Mouse (Mus musculus): ENCODE measurements around the gene Sgcd. TPM values are rescaled to one million over a fixed set of nuclear protein-coding genes. Genes with fewer than 3 reads are reported as not detected.
"Not testable (repeated sequence)": the region's sequence is repeated elsewhere in the genome, so short reads cannot be mapped to it uniquely, and the experiment has no call there.

The Sgcd gene
- polyA plus RNA-seq, 1 experiment from 2014 or later, result 9.1 TPM

DNA sequence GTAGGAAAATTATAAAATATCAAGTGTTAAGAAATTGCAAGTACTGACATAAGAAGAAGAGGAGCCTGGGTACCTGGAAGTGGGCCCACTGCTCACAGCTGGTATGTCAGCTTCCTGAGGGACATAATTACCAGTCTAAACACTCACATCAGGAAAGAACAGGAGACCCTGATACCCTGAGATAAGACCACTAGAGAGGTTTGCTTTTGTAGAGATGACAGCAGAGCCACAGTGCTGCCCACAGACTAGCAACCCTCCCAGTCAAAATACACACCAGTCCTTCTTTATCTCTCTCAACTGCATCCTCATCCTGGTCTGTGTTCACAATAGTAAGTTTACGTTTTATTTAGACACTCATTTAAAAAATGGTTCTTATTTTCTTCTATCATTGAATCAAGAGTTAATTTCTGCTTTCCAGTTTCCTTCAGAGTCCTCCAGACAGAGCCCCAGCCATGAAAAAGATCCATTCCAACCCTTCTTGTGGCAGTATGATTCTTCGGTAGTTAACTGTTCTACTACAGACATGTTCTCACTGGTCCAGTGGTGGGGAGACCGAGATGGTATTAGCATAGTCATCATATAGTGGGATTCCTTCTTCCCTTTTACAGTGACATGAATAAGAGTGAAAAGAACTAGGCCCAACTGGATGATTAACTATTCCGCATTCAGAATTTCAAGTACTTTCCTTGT is 211.4 kb downstream of the Sgcd start:
- Histone ChIP-seq H3K27me3 (no peaks in the 10 kb centered on the region), H3K4me1 (replicated peaks) (no peaks in the 10 kb centered on the region)
- WGBS, result 81% methylated on average over 4 of the region's 4 CpGs

DNA sequence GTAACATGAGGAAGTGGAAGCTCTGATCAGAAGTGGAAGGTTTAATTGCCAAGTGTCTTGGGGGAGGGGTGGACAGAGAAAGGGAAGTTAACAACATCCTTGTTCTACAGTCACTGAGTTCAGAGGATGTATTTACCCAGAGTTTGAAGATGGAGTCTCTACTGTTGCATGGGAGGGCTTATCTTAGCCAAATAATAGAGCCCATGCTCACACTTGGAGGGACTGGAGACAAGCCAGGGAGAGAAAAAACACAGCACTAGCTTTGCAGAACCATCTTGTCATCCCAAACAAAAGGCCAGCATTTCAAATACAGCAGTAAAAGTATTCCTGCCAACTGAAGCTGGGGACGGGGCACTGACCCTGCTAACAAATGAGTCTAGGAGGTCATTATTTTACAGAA is 212.8 kb downstream of the Sgcd start:
- no peak for ATAC-seq (ENCODE audit: insufficient number of reproducible peaks, insufficient read depth, low FRiP score, low TSS enrichment, low read depth)
- WGBS, result 72% methylated on average over 1 of the region's 1 CpGs
- Histone ChIP-seq H3K27ac (no peak overlapping the region), H3K4me3 (replicated peaks) (no peak overlapping the region), H3K36me3 (no peaks in the 10 kb centered on the region), H3K4me2 (no peak overlapping the region), H3K9ac (replicated peaks) (no peak overlapping the region), H3K9me3 (no peaks in the 10 kb centered on the region), H3K4me1 (replicated peaks) (no peaks in the 10 kb centered on the region), H3K27me3 (no peaks in the 10 kb centered on the region)

More for the DNA sequence above, 211.4 kb downstream of the Sgcd start:
- H3K4me2 ChIP-seq, result no peak overlapping the region
- no peaks in the 10 kb centered on the region for H3K9me3 ChIP-seq
- no peak overlapping the region for H3K9ac ChIP-seq (replicated peaks)
- no peak for ATAC-seq (ENCODE audit: insufficient number of reproducible peaks, insufficient read depth, low FRiP score, low TSS enrichment, low read depth)
- no peak overlapping the region for H3K27ac ChIP-seq
- H3K4me3 ChIP-seq (replicated peaks), result no peak overlapping the region
- H3K36me3 ChIP-seq, result no peaks in the 10 kb centered on the region

DNA sequence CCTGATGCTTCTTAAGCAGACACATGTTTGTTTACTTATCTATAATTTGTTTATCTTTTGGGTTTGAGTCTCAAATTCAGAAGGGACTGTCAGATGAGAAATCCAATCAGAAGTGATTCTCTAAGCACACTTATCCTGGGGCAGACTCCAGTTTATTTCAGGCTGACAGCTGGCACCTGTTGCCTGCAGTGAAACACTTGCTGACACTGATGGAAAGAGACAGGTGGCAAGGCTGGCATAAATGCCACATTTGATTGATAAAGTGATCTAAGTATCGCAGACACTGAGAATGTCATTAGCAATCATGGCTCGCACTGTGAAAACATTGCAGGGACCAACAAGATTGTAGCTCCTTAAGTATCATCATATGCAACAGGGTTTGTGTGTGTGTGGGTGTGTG is 222.9 kb downstream of the Sgcd start:
- H3K27ac ChIP-seq, result no peak overlapping the region
- H3K9ac ChIP-seq (replicated peaks), result no peak overlapping the region
- no peak overlapping the region for H3K4me3 ChIP-seq (replicated peaks)
- H3K4me2 ChIP-seq, result no peak overlapping the region
- H3K27me3 ChIP-seq, result no peaks in the 10 kb centered on the region
- ATAC-seq (ENCODE audit: insufficient number of reproducible peaks, insufficient read depth, low FRiP score, low TSS enrichment, low read depth), result no peak
- H3K4me1 ChIP-seq (replicated peaks), result no peaks in the 10 kb centered on the region
- WGBS, result 79% methylated on average over 2 of the region's 2 CpGs
- no peaks in the 10 kb centered on the region for H3K9me3 ChIP-seq
- no peaks in the 10 kb centered on the region for H3K36me3 ChIP-seq

DNA sequence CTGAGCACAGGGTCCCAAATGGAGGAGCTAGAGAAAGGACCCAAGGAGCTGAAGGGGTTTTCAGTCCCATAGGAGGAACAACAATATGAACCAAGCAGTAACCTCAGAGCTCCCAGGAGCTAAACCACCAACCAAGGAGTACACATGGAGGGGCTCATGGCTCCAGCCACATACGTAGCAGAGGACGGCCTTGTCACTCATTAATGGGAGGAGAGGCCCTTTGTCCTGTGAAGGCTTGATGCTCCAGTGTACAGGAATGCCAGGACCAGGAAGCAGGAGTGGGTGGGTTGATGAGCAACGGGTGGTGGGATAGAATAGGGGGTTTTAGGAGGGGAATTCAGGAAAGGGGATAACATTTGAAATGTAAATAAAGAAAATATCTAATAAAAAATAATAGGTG is 225.2 kb downstream of the Sgcd start:
- H3K27ac ChIP-seq; H3K9ac ChIP-seq (replicated peaks); H3K27me3 ChIP-seq; ATAC-seq (ENCODE audit: insufficient number of reproducible peaks, insufficient read depth, low FRiP score, low TSS enrichment, low read depth); H3K9me3 ChIP-seq; H3K36me3 ChIP-seq; H3K4me2 ChIP-seq; H3K4me3 ChIP-seq (replicated peaks); H3K4me1 ChIP-seq (replicated peaks): not testable (repeated sequence)
- 91% methylated on average over 3 of the region's 3 CpGs for WGBS

DNA sequence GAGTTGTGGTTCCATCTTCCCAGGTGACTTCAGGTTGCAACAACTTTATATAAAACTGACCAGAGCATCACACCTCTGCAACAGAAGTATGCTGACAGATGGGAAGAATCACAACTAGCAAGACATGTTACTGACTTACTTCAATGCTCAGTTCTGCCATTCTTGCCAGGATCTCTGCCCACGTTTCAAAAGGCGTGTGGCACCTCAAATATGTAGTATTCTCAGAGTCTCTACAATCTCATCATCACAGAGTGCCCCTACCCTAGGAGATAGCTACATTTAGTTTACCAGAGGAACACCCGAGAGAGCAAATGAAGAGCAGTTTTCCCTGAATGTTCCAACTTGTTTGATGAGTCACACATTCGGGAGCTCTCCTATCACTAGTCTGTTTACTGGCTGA is 229.8 kb downstream of the Sgcd start:
- WGBS, result 85% methylated on average over 4 of the region's 4 CpGs
- ATAC-seq (ENCODE audit: insufficient number of reproducible peaks, insufficient read depth, low FRiP score, low TSS enrichment, low read depth), result no peak
- Histone ChIP-seq H3K4me3 (replicated peaks) (no peak overlapping the region), H3K27ac (no peak overlapping the region), H3K9ac (replicated peaks) (no peak overlapping the region), H3K4me2 (no peak overlapping the region), H3K9me3 (no peaks in the 10 kb centered on the region), H3K36me3 (no peaks in the 10 kb centered on the region), H3K27me3 (no peaks in the 10 kb centered on the region), H3K4me1 (replicated peaks) (no peaks in the 10 kb centered on the region)

GRCm38 (mm10) chr11:47742806-47743205 is 246.0 kb downstream of the Sgcd start:
- Histone ChIP-seq H3K27ac (no peak overlapping the region), H3K4me3 (replicated peaks) (no peak overlapping the region), H3K36me3 (no peaks in the 10 kb centered on the region), H3K4me1 (replicated peaks) (no peaks in the 10 kb centered on the region), H3K9ac (replicated peaks) (no peak overlapping the region), H3K9me3 (no peaks in the 10 kb centered on the region), H3K4me2 (no peak overlapping the region), H3K27me3 (no peaks in the 10 kb centered on the region)
- WGBS, result 72% methylated on average over 2 of the region's 2 CpGs
- ATAC-seq (ENCODE audit: insufficient number of reproducible peaks, insufficient read depth, low FRiP score, low TSS enrichment, low read depth), result no peak

DNA sequence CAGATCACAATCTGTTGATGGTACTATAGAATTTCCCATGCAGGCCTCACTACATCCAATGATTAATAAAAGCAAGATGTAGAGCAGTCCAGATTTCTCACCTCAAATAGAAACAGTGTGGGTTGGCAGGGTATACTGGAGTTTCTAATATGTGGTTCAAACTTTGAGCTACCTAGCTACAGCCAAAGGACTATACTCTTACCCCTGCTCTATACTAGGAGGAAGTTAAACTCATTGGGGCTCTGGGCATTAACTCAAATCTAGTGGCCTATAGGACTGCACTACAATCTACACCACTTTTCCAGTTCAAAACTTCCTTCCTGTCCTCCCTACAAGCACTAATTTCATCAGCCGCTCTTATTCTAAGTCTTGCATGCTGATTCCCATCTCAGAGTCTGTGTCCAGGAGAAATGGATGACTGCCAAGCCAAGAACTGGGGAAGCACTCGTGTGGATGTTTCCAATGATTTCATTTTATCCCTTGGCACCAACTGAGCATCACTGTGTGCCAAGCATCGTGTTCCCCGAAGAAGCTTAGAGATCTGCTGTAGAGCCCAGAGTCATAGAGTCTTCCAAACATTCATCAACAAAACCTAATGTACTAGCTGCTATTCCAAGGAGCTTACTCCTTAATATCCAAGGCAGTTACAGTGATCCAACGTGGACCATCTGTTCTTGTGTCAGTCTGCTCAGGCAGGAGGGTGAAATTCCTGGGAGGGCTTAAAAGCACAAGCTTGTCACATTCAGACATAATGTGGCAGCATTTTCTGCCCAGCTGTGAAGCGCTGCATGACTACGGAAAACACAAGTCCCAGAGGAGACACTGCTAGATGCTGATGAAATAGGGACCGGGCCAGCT is 283.6 kb downstream of the Sgcd start:
- Histone ChIP-seq H3K27me3 (no peaks in the 10 kb centered on the region), H3K4me2 (no peak overlapping the region), H3K9ac (replicated peaks) (no peak overlapping the region), H3K4me3 (replicated peaks) (no peak overlapping the region), H3K27ac (no peak overlapping the region), H3K9me3 (no peaks in the 10 kb centered on the region), H3K36me3 (no peaks in the 10 kb centered on the region), H3K4me1 (replicated peaks) (0 out of 2 replicates have a peak, but pooled peaks cover 3% of the 10 kb centered on the region)
- 70% methylated on average over 8 of the region's 8 CpGs for WGBS
- no peak for ATAC-seq (ENCODE audit: insufficient number of reproducible peaks, insufficient read depth, low FRiP score, low TSS enrichment, low read depth)

GRCm38 (mm10) chr11:47695611-47696010 is 293.2 kb downstream of the Sgcd start:
- Histone ChIP-seq H3K36me3 (no peaks in the 10 kb centered on the region), H3K9me3 (no peaks in the 10 kb centered on the region), H3K9ac (replicated peaks) (no peak overlapping the region), H3K4me1 (replicated peaks) (no peaks in the 10 kb centered on the region), H3K4me3 (replicated peaks) (no peak overlapping the region), H3K27ac (no peak overlapping the region), H3K27me3 (no peaks in the 10 kb centered on the region), H3K4me2 (no peak overlapping the region)
- 78% methylated on average over 1 of the region's 1 CpGs for WGBS
- ATAC-seq (ENCODE audit: insufficient number of reproducible peaks, insufficient read depth, low FRiP score, low TSS enrichment, low read depth), result no peak

DNA sequence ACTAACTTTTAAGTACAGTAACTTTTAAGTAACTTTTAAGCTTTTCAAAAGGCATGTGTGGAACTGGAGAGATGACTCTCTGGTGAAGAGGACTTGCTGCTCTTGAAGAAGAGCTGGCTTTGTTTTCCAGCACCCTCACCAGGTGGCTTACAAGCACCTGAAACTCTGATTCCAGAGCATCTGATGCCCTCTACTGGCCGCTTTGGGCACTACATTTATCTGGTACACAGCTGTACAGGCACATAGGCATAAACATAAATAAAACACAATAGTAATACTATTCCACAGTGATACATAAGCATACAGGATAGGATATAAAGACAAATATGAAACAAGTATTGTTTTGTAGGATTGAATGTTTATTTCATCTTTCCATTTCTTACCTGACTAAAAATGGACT is 330.6 kb downstream of the Sgcd start:
- no peak overlapping the region for H3K4me2 ChIP-seq
- H3K36me3 ChIP-seq, result no peaks in the 10 kb centered on the region
- no peaks in the 10 kb centered on the region for H3K9me3 ChIP-seq
- H3K27ac ChIP-seq, result no peak overlapping the region
- no peaks in the 10 kb centered on the region; the same call in 1 of the 2 replicates for H3K27me3 ChIP-seq
- no peak overlapping the region for H3K4me3 ChIP-seq (replicated peaks)
- H3K4me1 ChIP-seq (replicated peaks), result no peaks in the 10 kb centered on the region
- no peak for ATAC-seq (ENCODE audit: insufficient number of reproducible peaks, insufficient read depth, low FRiP score, low TSS enrichment, low read depth)
- WGBS, result 0% methylated on average over 1 of the region's 1 CpGs
- H3K9ac ChIP-seq (replicated peaks), result no peak overlapping the region

DNA sequence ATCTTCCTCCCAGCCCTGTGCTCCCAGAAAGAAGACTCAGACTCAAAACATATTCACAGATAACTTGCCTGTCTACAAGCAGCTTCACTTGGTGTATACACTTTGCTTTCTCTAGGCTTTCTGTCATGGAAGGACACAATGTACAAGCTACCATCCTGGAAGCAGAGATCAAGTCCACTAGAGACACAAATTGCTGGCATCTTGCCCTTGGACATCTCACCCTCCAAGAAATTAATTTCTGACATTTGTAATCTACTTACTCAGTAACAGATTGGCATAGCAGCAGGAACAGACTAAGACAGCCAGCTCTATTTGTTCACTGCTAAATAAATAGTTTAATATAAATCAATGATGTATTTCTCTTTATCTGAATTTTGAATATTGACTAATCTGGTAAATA is 342.9 kb downstream of the Sgcd start:
- no peaks in the 10 kb centered on the region for H3K36me3 ChIP-seq
- no peak for ATAC-seq (ENCODE audit: insufficient number of reproducible peaks, insufficient read depth, low FRiP score, low TSS enrichment, low read depth)

DNA sequence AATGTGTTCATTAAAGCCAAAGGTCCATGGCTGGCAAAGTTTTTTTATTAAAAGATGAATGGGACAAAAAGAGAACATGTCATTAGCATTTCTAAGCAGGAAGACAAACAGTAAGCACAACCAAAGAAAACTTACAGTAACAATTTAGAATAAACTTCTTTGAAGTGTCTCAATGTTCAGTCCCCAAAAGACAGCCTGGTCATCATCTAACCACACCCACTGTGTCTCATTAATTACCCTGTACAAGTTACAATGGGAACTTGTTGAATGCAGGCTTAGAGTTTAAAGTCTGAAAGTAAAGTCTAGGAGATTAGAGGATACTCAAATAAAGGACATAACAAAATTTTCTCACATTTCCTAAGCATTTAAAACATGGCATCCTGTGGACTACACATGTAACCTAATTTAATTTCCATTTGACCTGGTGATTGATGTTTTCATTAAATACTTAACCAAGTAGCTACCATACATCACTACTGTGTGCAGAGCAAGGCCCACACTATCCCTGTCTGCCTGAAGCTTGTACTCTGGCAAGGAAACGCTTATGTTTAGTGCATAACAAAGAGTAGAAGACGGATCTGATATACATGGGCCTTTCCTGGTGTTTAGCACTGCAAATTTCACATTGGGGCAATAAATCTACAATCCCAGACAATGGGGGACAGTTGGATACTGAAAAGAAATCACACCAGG is 347.1 kb downstream of the Sgcd start:
- Histone ChIP-seq H3K36me3 (no peaks in the 10 kb centered on the region), H3K27ac (no peak overlapping the region), H3K4me1 (replicated peaks) (no peaks in the 10 kb centered on the region), H3K4me3 (replicated peaks) (no peak overlapping the region), H3K9ac (replicated peaks) (no peak overlapping the region), H3K9me3 (no peaks in the 10 kb centered on the region), H3K27me3 (no peaks in the 10 kb centered on the region), H3K4me2 (no peak overlapping the region)
- WGBS, result 62% methylated on average over 2 of the region's 2 CpGs
- ATAC-seq (ENCODE audit: insufficient number of reproducible peaks, insufficient read depth, low FRiP score, low TSS enrichment, low read depth), result no peak

More for the DNA sequence above, 342.9 kb downstream of the Sgcd start:
- no peaks in the 10 kb centered on the region for H3K27me3 ChIP-seq
- H3K4me1 ChIP-seq (replicated peaks), result no peaks in the 10 kb centered on the region
- no peak overlapping the region for H3K9ac ChIP-seq (replicated peaks)
- no peaks in the 10 kb centered on the region for H3K9me3 ChIP-seq
- no peak overlapping the region for H3K4me2 ChIP-seq
- H3K27ac ChIP-seq, result no peak overlapping the region
- no peak overlapping the region for H3K4me3 ChIP-seq (replicated peaks)
